Mouse (Mus musculus): ENCODE data around the gene Psmb7.

GRCm38 (mm10) chr2:38641761-38642160 is 2.1 kb downstream of the Psmb7 start:
- TF ChIP-seq CTCF (IDR thresholded peaks at IDR 0.05; ENCODE audit: low read depth, low read length) (no peak), POLR2A (IDR thresholded peaks at IDR 0.05; ENCODE audit: borderline replicate concordance, low read depth, low read length) (no peak)
